Mouse (Mus musculus) lung, postnatal 0 days (tissue): ENCODE measurements around the gene Oas1d.

Experiments
- CTCF ChIP-seq: IDR thresholded peaks from 2 replicates; pipeline ENCODE4 v1.5.1; 2016; ENCODE audit warnings: antibody characterized with exemption, mild to moderate bottlenecking
- EP300 ChIP-seq: IDR thresholded peaks from 2 replicates; pipeline ENCODE4 v1.6.1; 2016; ENCODE audit warnings: antibody characterized with exemption, mild to moderate bottlenecking, control low read depth

DNA sequence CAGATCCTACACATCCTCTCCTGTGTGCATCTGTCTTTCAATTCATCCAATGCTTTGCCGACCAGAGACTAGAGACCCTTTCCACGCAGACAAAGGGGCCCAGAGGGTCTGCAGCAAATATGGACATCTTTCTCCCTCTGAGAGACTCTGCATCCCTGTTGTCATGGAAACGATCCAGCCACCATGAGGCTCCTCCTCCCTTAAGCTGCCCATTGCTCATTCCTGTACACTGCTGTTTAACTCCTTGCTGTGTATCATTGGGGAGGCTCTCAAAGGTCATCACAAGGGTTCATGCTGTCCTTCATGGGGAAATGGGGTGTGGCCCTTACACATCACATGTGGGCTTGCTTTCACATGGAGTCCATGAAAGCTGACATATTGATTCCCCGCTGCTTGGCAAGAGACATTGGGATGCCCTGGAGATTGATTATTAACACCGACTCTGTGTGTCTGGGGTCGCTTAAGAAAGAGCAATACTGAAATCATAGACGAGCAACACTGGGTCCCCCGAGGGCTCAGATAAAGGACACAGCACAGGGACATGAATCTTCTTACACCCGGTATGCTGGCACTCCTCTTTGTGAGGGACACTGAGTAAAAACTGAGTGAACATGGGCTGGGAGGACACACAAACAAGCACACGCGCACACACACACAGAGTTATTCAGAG lies 19.0 kb upstream of the Oas1d start:
- TF ChIP-seq CTCF (no peak), EP300 (no peak)
